Mouse (Mus musculus): ENCODE measurements around the gene Pdzph1. TPM values are rescaled to one million over a fixed set of nuclear protein-coding genes. Genes with fewer than 3 reads are reported as not detected.

Pdzph1 gene
- under 1 TPM; 0.54 to 0.67 TPM for total RNA-seq (2021)
- long read RNA-seq, experiment 1, result 0 reads
- long read RNA-seq, experiment 2, result 0 reads

DNA sequence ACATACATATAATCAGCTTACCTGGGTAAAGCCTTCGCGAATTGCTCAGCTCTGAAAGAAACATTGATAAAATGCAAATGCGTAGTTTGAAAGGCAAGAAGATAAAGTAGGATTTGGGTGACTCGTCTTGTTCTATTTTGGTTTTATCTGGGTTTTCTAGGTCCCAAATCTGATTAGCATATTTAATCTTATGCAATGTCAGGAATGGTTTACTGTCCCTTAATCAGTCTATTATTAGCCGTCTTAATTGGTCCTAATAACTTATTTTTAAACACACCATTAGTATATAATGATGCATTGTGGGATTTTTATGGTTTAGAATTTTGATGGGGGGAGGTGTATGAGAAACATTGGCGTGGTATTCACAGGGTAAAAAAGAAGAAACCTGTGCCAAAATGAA lies at the start of gene Pdzph1:
Gene Pdzph1 (minus strand): TSS at position 101 of the 400 bp plus-strand sequence.
- DNase-seq (ENCODE audit: low spot score in 2 of 2), result no peak

DNA sequence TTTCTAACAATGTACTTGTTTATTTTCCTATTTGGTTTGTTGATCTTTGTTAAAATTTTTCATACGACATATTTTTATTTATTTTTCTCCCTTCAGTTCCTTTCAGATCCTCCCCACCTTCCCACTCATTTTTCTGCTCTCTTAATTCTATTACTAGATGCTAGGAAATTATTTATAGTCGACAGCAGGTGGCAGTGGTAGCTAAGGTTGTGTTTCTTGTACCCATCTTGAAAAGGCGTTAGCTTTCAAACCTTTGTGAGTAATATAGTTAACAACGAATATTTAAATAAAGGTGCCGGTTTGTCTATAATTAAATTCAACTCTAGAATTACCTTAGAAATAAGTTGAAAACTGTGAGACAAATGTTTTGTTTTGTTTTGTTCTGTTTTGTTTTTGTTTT lies 48.6 kb upstream of the Pdzph1 start:
- DNase-seq (ENCODE audit: low spot score in 2 of 2), result no peak

DNA sequence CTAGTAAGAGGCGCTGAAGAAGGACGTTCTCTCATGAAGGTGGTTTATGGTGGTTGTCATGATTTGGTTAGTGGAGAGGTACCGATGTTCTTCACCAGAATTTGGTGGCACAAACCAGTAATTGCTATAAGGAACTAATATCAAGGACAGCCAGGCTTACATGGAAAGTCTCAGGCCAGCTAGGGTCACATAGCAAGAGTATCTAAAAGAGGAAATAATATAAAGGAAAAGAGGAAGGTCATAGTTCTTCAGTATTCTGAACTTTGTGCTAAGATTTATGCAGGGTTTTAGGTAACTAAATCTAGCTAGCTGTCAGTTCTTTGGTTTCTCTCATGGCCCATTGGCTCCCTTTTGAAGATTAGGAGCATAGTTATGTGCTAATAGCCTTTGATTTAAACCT lies 42.3 kb upstream of the Pdzph1 start:
- no peak for DNase-seq (ENCODE audit: low spot score in 2 of 2)

DNA sequence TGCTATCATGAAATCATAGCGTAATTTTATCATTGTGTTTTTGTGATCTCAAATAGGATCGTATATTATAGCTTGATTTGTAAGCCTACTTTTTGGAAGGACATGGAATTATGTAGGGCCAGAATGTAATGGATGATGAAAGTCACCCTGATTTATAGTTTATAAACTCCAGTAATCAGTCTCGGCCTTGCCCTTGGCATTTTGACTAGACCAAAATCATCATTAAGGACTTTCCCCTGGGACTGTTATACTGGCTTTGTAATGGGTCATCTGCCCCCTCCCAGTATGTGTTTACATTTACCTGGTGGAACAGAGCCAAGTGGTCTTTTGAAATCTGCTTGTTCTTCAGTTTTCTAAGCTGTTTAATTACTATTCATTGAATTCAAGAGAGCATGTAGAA lies 35.2 kb upstream of the Pdzph1 start:
- no peak for DNase-seq (ENCODE audit: low spot score in 2 of 2)

DNA sequence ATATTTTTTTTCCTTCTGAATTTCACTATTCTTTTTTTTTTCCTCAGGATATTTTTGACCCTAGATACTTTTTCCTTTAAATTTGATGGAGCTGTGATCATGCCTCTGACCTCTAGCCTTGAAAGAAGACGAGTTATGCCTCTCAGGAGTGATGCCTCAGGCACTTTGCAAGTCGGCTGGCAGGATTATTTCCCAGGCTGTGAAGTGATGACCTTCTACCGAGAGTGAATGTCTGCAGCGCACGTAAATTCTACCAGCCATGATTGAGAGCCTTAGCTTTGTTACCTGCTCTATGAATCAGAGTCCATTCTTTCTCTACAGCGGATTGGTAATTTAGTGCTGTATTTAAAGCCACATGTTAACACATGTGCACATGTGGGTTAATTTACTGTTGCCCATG lies 33.3 kb upstream of the Pdzph1 start:
- no peak for DNase-seq (ENCODE audit: low spot score in 2 of 2)

DNA sequence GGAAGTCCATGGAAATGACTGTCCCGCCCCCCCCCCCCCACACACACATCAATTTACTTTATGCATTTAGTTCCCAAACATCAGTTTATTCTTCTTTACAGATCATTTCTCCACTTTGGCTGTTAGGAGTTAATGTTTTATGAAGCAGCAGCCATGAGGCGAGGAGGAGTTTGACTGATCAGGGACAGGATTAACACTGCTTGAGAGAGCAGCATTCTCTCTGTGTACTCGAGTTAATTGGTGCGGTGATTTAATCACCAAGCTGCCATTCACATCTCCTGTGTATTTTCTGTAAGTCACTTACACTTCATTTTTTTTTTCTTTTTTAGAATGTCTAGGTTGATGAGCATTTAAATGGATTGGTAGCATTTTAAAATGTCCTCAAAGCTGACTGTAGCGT lies 32.8 kb upstream of the Pdzph1 start:
- no peak for DNase-seq (ENCODE audit: low spot score in 2 of 2)

DNA sequence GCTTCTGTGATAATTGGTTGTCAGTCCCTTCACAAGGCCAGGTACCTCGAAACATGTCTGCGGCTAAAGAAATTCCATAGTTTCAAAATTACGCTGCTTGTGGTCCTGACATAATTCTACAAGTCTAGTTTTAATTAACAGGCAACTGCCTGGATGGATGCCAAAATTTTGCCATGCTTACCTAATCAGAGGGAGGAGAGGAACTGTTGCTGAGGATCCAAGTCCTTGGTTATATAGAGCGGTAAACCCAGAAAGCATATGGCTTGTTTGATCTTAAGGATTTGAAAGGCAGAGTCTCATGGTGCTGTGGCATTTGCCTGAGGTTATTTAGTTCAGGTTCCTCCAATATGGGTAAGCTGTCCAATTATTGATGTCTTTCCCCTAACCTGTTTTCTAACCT lies 27.5 kb upstream of the Pdzph1 start:
- DNase-seq (ENCODE audit: low spot score in 2 of 2), result no peak

DNA sequence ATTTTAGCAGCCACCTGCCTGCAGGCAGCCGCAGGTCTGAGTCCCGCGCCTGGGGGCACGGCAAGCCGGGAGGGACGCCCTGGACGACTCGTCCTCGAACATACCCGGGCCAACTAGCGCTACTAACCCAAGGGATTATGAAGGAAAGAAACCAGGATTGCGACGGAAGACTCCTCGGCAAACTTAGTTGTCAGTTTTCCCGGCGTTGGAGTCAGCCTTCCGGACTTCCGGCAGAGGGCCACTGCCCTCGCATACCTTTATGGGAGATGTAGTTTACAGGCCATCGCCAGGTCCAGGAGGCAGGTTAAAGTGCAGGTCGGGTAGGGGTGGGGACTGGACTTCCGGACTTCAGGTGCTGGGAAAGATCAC lies 21.9 kb upstream of the Pdzph1 start, which contains the start of gene Nudt12:
Gene Nudt12 (minus strand): TSS at position 282 of the 369 bp plus-strand sequence.
- peak; percentile 15 to 44 for DNase-seq (ENCODE audit: low spot score in 2 of 2)

DNA sequence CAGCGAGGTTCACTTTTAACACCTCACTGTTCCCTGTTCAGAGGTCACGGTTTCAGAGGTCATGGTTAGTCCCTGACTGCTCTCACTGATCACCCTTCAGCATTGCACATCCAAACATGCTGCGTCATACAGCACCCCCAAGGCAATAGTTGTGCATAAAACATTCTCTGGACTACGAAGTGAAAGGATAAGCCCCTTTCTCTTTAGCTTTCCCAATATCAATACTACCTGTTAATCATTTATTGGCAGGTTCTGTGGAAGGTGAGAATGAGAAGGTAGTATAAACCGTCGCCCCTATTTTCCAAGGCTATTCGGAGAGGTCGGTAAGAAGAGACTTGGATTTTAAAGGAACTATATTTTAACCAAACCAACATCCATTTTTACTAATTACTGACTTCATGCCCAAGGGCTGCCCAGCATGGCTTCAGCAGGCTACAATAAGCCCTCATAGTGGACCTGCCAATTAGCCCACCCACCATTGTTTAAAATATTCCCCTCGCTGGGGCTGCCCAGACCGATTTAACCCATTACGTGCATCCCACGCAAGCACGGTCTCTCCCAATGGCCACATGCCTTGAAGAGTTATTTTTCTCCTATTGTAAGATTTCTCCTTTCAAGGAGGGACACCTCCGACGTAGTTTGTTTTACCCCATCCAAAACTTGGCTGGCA lies 21.4 kb upstream of the Pdzph1 start:
- no peak for DNase-seq (ENCODE audit: low spot score in 2 of 2)

DNA sequence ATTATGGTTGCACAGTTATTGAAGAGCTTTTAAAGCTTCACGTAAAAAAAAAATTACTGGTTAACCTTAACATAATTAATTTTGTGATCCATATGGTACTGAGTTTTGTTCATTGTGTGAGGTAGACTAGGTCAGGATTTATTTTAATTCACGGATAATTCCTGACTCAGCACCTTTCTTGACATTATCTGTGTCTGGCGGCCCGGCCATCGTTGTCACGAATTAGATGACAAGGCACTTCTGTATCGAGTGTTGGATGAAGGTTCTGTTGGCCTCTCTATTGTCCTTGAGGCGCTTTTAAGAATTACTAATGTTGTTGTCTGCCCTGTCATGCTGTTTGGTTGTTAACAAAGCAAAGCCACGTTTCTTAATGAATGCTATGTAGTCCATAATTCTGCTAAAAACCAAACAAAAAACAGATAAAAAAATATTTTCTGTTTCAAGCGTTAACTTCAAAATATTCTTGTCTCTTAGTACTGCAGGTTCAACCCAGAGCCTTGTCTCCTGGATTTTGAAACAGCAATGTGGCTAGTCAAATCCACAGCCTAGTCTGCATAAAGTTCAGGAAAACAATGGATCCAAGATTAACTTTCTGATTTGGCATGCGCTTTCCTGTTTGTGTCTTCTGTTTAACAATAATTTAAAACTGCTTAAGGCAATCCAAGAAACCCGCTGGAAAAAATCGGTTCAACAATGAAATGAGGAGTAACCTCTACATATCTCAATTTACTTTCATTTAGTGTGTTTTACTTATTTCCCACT lies 20.6 kb upstream of the Pdzph1 start:
- no peak for DNase-seq (ENCODE audit: low spot score in 2 of 2)

DNA sequence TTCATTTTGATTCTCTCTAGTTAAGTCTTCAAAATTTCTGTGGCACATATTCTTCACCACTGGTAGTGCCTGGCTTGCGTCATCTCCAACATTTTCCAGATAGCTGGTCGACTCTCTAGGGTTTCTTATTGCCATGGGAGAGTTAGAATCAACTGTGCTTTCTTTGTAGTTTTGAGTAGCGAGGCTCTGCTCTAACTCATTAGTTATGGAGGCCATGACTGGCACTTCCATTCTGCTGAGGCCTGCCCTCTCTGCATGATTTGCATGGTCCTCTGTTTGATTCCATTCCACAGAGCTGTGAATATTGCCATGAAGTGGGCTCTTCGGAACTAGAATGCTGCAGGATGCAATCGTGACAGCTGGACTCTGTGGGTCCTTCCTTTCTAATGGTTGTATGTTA lies 17.9 kb downstream of the Pdzph1 start:
- no peak for DNase-seq (ENCODE audit: low spot score in 2 of 2)

DNA sequence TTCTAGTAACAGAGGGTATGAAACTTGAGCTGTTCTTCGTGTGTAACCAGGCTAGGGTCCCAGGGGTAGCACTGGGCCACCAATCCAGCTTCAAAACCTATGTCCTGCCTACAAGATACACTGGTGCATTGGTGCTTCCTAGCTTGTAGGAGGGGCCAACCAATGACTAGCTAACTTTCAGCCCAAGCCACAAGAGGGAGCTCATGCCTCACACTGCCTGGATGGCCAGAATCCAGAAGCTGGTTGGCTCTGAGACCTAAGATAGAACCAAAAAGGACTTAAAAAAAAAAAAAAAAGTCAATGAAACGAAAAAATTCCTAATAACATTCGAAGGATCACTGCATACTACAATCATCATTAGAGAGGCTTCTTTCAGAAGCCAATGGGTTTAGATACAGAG lies 31.3 kb downstream of the Pdzph1 start:
- DNase-seq (ENCODE audit: low spot score in 2 of 2), result peak; percentile 14 to 47

DNA sequence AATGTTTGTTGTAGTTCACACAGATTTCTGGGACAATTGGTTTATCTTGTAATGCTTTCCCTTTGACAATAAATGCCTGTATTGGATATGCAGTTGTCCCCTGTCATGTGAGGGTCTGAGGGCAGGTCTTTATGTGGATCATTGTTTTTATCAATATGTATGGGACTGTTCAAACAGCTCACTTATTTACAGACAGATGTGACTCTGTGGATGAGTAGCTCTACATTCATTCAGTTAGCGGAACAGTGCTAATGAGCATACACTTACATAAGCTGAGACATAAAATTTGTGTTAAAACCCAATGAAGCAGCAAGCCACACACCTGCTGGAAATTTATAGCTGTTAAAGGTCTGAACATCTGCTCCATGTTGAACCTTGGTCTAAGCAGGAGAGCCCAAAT lies 34.1 kb downstream of the Pdzph1 start:
- no peak for DNase-seq (ENCODE audit: low spot score in 2 of 2)

DNA sequence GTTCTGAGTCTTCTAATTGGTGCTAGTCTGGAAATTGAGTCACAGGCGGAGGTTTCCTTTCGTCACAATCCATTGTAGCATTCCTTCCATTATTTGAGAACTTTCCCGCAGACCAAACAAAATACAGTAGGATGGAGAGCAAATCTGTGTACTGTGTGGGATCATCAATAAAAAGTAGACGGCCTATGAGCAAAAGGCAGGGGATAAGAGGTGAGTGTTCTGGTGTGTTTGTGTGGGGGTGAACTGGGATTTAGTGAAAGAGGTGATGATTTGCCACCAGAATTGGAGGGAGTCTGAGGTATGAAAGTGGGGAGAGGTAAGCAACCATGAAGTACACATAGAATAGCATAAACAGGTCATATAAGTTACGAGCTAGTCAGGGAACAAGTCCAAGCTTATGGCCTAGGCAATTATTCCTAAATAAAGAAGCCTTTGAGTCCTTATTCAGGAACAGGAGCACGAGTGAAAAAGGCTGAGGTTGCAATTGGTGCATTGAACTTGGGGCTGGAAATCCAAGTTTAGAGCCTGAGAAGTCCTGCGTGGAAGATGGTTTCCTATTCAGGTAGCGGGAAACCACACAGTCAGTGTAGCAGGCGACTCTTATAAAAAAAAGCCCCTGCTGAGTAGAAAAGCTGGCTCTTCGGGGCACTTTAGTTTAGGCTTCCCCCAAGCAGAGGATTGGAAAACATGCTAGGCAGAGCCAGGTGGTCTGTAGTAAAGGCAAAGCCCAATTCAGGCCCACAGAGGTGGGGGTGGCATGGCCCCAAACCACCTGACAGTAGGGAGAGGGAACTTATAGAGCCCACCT lies 48.0 kb downstream of the Pdzph1 start:
- DNase-seq (ENCODE audit: low spot score in 2 of 2), result no peak

DNA sequence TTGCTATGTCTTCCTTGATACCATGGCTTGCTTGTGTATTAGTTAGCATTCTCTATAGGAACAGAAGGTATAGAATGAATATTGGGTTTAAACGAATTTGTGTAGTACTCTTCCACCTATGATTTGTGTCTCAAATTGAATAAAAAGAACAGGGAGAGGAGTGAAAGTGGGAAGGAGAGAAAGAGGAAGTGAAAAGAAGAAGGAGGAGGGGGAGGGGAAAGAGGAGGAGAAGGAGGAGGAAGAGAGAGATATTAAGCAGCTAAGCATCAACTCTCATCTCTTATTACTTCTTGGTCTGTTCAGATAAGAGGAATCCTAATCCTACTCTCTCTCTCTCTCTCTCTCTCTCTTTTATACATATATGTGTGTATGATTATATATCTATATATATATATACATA lies 52.6 kb downstream of the Pdzph1 start:
- DNase-seq (ENCODE audit: low spot score in 2 of 2), result no peak

DNA sequence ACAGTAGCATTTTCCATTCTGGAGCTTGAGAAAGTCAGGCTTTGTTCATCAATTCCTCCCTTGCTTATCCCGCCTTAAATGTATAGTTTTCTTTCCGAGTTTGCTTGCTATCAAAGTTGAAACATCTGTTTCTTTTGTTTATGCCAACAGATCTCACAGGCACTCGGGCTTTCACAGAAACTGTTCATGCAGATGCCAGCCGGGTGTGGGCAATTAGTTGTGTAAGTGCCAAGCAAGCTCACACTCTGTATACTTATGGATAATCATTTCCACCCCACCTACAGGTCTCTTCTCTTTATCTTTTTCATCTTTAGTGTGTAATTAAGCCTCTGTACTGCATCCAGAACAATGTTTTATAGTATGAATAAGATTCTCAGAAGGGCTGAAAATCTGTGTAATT lies 53.6 kb downstream of the Pdzph1 start:
- no peak for DNase-seq (ENCODE audit: low spot score in 2 of 2)

DNA sequence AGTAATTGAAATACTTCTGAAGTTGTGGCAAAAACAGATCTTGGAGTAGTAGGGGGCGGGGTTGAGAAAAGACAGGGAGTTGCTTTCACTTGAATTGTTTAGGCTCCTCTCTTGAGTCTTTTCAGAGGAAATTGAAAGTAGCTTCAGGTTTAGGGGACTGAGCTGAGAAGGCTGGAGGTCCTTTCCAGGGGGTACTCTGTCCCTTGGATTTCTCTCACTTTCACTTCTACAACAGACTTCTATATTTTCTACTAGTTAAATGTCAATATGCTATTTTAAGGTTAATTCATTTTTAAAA lies 58.2 kb downstream of the Pdzph1 start:
- no peak for DNase-seq (ENCODE audit: low spot score in 2 of 2)

DNA sequence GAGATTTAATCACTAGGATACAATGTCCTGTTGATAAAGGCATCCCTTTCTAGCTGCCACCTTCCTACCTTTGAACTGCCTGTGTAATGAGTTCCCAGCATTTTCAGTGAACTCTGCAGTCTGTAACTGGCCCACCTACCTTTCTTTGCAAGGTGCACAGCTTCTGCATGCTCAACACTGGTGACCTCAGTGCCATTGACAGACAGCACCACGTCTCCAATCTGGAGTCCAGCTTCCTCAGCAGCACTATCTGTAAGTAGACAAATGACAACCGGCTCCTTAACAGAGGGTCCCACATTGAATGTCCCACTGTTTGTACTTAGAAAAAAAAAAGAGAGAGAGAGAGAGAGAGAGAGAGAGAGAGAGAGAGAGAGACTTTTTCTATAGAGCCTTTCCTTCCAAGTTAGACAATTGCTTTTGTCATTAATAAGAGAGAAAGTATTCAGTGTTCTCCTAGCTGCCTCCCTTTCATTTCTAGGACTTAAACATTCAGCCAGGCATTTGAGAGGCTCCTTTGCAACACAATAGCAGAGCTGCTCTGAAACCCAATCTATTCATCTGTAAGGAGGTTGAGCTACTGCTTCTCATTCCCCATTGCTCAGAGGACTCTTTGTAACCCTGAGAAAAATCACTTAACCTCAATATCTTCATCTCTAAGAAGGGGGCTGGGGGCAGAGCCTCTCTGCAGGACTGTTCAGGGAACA lies 58.7 kb downstream of the Pdzph1 start:
- no peak for DNase-seq (ENCODE audit: low spot score in 2 of 2)

DNA sequence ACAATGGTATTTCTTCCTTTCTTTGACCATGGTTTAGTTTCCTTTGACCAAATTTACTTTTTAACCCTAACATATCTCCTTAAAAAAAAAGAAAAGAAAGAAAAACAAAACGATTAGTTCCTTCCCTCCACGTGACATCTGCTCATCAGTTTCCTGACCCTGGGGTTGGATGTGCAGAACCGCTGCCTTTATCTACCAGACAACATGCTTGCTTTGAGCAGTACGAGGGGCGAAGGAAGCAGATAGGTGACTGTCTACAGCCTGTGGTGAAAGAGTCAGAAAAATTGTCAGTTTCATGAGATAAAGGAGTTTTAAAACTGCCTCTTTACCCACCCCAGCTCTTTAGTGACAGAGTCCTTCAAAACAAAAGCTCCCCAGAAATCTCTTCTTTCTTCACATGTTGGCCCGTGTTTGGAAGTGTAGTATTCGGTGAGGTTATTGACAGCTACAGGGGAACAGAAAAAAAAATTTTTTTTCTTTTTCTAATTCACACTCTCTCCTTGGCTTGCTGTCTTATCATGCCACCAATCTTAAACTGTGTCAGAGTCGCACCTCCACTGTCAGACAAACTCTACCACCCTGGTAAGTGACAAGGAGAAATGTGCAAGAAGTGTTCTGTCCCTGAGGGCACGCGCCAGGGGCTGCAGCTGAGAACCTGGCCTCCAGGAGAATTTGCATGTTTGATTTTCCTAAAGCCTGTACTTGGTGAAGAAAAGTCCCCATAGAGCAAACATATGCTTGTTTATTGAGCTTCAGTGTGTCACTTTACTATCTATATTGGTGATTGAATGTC lies 66.2 kb downstream of the Pdzph1 start:
- no peak for DNase-seq (ENCODE audit: low spot score in 2 of 2)

DNA sequence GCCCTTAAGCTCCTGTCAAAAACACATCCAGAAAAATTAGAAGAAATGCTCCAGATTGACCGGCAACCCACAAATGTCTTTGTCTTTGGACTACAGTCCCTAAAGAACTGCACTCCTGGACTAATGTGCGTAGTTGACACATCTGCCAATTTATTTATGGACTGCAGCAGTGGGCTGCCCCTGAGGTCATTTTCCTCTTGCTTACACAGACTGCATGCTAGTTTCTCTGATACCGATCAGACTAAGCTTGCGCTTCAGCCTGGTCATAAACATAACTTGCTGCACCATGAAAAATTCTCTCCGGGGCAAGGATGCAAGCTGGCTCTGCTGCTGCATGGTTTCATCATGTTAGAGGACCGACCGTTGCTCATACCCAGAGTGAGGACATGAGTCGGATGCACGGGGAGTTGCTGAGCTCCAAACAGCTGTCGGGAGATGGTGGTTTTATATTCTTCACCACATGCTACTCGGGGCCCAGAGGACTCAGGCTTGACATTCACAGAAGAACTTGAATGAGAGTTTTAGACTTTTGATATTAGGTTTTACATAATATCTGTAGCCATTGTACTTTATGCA lies 67.2 kb downstream of the Pdzph1 start:
- DNase-seq (ENCODE audit: low spot score in 2 of 2), result no peak
